Mouse (Mus musculus): ENCODE measurements around the gene Kri1. TPM values are rescaled to one million over a fixed set of nuclear protein-coding genes. Genes with fewer than 3 reads are reported as not detected.

The Kri1 gene
- 14.9 and 15.7 TPM in 2 replicates for polyA plus RNA-seq (2015; fragmentation: Nextera tagmentation; extraction: Ambion mirVana)

DNA sequence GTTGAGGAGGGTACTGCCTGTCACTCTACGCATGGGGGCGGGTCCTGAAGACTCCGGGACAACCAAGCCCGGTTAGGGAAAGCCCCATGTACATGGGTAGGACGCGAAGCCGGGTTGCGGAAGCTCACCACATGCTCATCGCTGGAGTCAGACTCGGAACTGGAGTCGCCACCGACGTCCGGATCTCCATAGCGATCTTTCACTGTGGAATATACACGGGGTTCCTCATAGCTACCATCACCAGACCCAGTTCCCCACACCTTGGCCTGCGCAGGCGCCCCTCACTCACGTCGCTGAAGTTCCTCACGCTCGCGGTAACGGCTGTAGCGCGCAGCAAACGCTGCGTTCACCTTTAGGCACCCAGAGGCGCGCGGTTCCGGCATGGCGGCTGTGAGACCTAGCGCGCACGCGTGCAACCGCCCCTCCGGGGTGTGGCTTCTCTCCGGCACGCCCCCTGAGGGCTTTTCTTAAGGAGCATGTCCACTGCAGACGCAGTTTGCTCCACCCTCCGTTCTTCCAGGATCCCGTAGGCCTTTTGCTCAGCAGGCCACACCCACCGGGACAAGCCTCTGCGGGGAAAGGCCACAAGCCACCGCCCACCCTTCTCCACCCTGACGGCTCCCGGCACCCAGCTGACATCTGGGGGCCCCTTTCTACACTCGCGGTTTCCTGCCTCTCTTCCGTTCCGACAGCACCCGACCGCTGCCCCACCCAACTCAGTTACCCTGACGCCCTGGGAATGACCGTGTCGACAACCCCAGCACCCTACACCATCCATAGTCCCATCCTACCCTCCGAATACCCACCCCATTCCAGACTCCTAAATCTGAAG, at the start of gene Kri1:
Gene Kri1, minus strand, starts transcription at position 399 of the 832 bp plus-strand sequence.
- ATAC-seq (ENCODE audit: low FRiP score, low read depth): peak; percentile 83
- no peaks in the 10 kb centered on the region for H3K27me3 ChIP-seq
- under 1% methylated on average over 56 of the region's 59 CpGs for WGBS
- peaks cover 38% of the 10 kb centered on the region for H3K4me1 ChIP-seq (replicated peaks)
- peak within 1 kb of the TSS; percentile 62 for H3K4me3 ChIP-seq
- peak within 1 kb of the TSS; percentile 79 for H3K4me2 ChIP-seq
- H3K36me3 ChIP-seq: peaks cover 16% of the 10 kb centered on the region
- peak within 1 kb of the TSS; percentile 60 for H3K9ac ChIP-seq
- H3K9me3 ChIP-seq: no peaks in the 10 kb centered on the region
- peak within 1 kb of the TSS; percentile 84 for H3K27ac ChIP-seq (replicated peaks)

DNA sequence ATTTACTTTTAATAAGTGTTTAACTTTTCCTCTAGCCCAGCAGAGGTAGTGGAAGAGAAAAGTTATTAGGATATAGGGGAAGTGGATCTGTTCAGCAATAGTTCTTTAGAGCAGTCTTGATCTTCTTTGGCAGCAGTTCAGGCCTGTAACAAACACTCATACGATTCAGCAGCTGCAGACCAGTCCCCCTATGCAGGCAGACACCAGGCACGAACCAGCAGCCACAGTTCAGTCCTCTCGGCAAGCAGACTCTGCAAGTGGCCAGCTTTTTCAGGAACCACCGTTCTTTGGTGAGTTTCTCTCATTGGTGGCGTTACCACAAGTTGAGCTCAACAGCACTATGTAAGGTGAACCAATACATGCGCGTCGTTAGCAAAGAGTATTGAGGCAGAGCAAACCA, 48.7 kb upstream of the Kri1 start:
- no peaks in the 10 kb centered on the region for H3K9me3 ChIP-seq
- H3K27ac ChIP-seq (replicated peaks): no peak overlapping the region
- WGBS: 84% methylated on average over 8 of the region's 8 CpGs
- peaks cover 8% of the 10 kb centered on the region for H3K4me1 ChIP-seq (replicated peaks)
- no peak overlapping the region for H3K4me3 ChIP-seq
- no peak for ATAC-seq (ENCODE audit: low FRiP score, low read depth)
- no peaks in the 10 kb centered on the region for H3K27me3 ChIP-seq
- no peaks in the 10 kb centered on the region for H3K36me3 ChIP-seq
- H3K4me2 ChIP-seq: no peak overlapping the region
- no peak overlapping the region for H3K9ac ChIP-seq

DNA sequence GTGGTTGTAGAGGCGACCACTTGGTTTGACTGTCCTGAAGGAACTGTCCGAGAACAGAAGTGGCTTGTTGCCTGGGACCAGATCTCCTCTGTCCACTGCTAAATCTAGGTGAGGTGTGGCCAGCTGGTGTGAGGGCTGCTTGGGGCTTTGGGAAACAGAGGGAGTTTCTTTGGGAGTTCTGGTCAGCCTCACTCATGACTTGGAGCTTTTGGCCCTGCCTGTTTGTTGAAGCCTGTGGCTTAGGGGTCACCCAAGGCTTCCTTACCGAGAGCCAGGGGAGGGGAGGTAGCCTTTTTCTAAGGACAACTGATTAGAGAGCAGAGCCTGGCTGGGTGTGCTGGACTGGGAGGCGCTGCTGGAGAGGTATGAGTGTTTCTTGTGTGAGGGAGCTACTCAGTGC, 47.6 kb upstream of the Kri1 start:
- no peak overlapping the region for H3K9ac ChIP-seq
- no peak overlapping the region for H3K27ac ChIP-seq (replicated peaks)
- no peaks in the 10 kb centered on the region for H3K36me3 ChIP-seq
- H3K4me3 ChIP-seq: no peak overlapping the region
- H3K27me3 ChIP-seq: no peaks in the 10 kb centered on the region
- H3K4me2 ChIP-seq: no peak overlapping the region
- ATAC-seq (ENCODE audit: low FRiP score, low read depth): no peak
- H3K4me1 ChIP-seq (replicated peaks): peaks cover 8% of the 10 kb centered on the region
- H3K9me3 ChIP-seq: no peaks in the 10 kb centered on the region
- WGBS: 80% methylated on average over 4 of the region's 4 CpGs

DNA sequence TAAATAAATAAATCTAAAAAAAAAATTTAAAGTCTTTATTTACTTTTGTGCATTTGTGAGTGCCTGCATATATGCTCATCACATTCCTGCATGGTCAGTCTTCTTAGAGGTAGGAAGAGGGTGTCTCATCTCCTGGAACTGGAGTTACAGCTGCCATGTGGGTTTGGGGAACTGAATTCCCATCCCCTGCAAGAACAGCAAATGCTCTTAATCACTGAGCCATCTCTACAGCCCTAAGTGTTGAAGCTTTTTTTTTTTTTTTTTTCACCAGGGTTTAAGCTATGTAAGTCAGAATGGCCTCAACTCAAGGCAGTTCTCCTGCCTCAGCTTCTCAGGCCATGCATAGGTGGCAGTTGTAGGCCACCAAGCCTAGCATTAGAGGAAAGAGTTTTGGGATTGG, 47.0 kb upstream of the Kri1 start:
- Histone ChIP-seq H3K27me3 (no peaks in the 10 kb centered on the region), H3K36me3 (no peaks in the 10 kb centered on the region), H3K9ac (no peak overlapping the region), H3K4me1 (replicated peaks) (peaks cover 8% of the 10 kb centered on the region), H3K9me3 (no peaks in the 10 kb centered on the region), H3K4me2 (no peak overlapping the region), H3K27ac (replicated peaks) (no peak overlapping the region), H3K4me3 (no peak overlapping the region)
- ATAC-seq (ENCODE audit: low FRiP score, low read depth): no peak

DNA sequence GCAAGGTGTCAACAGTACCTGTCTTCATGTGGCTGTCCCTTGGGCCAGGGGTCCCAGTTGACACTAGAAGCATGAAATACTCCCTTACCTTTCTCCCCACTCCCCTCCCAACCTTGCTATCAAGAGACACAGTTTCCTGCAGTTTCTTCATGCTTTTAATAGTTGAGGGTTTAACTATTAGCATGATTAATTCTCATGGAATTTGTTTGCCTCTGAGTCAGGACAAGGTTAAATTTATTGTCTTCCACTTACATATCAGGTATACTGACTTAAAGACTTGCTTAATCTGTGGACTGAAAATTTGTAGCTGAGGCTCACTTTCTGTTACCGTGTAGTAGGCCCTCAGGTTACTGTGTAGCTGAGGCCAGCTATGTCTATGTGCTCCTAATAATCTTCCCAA, 45.8 kb upstream of the Kri1 start:
- H3K27ac ChIP-seq (replicated peaks): no peak overlapping the region
- H3K9ac ChIP-seq: no peak overlapping the region
- peaks cover 8% of the 10 kb centered on the region for H3K4me1 ChIP-seq (replicated peaks)
- no peaks in the 10 kb centered on the region for H3K27me3 ChIP-seq
- no peak overlapping the region for H3K4me2 ChIP-seq
- no peak overlapping the region for H3K4me3 ChIP-seq
- WGBS: 86% methylated on average over 1 of the region's 1 CpGs
- no peak for ATAC-seq (ENCODE audit: low FRiP score, low read depth)
- H3K36me3 ChIP-seq: no peaks in the 10 kb centered on the region
- no peaks in the 10 kb centered on the region for H3K9me3 ChIP-seq

DNA sequence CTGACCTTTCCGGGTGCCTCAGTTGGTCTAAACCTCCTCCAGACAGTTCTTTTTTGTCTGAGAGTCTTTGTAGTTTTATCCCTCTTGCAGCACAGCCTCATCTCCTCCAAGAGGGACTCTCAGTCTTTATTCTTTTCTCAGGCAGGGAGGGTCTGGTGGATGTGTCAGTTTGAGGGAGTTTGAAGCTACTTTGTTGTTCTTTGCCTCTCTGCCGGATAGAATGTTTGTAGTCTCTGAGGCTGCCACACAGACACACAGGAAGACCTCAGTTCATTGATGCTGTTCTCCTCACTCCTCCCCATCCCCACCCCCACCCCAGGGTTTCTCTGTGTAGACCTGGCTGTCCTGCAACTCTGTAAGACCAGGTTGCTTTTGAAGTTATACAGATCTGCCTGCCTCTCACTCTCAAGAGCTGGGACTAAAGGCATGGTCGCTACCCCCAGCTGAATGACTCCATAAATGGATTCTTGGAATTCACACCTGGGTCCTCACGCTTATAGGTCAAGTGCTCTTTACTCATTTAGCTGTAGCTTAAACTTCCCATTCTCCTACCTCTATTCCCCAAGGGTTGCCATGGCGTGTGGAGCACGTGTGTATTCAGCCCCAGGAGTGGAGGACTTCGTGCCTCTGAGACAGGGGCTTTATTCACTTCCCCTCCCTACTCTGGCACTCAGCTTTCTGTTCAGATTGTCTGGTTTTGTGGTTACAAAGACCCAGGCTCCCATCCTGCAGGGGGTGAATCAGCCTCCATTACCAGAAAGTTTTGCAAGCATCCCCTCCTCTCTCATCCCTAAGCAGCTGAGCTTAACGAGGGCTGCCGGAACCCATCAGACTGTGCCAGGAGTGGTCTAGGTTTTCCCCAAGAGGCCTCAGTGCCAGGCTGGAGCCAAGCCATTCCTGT, 44.6 kb upstream of the Kri1 start:
- WGBS: 30% methylated on average over 9 of the region's 9 CpGs

DNA sequence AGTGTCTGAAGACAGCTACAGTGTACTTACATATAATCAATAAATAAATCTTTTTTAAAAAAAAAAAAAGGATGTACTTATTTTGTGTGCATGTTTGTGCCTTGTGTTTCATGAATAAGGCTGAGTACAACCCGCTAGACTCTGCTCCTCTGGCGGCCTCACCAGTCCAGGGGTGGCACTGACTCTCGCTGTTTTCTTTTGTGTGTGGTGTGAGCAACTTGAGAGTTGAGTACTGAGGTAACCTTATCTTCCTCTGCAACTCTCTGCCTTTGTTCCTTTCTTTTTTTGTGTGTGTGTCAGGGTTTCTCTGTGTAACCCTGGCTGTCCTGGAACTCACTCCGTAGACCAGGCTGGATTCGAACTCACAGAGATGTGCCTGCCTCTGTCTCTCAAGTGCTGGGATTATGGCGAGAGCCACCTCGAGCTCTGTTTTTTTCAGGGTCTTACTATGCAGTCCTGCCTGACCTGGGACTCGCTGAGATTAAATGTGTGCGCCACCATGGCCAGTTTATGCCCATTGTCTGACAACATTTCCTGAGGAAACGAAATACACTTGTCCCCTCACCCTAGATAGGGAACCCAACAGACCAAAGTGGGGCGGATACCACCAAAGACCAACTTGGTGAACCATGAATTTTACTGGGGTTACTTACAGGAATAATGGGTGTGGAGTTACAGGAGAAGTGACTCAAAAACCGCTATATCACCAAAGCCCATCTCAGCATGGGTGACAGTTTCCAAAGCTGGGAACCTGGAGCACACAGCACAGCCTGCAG, 43.8 kb upstream of the Kri1 start:
- 89% methylated on average over 12 of the region's 12 CpGs for WGBS
- ATAC-seq (ENCODE audit: low FRiP score, low read depth): no peak

More for the DNA sequence above, 44.6 kb upstream of the Kri1 start:
- H3K4me2 ChIP-seq: no peak overlapping the region
- H3K27me3 ChIP-seq: no peaks in the 10 kb centered on the region
- no peak overlapping the region for H3K27ac ChIP-seq (replicated peaks)
- H3K4me1 ChIP-seq (replicated peaks): peaks cover 8% of the 10 kb centered on the region
- ATAC-seq (ENCODE audit: low FRiP score, low read depth): peak; percentile 40; the same call in 1 of the 2 replicates
- no peaks in the 10 kb centered on the region for H3K36me3 ChIP-seq
- no peak overlapping the region for H3K4me3 ChIP-seq
- no peak overlapping the region for H3K9ac ChIP-seq
- no peaks in the 10 kb centered on the region for H3K9me3 ChIP-seq

DNA sequence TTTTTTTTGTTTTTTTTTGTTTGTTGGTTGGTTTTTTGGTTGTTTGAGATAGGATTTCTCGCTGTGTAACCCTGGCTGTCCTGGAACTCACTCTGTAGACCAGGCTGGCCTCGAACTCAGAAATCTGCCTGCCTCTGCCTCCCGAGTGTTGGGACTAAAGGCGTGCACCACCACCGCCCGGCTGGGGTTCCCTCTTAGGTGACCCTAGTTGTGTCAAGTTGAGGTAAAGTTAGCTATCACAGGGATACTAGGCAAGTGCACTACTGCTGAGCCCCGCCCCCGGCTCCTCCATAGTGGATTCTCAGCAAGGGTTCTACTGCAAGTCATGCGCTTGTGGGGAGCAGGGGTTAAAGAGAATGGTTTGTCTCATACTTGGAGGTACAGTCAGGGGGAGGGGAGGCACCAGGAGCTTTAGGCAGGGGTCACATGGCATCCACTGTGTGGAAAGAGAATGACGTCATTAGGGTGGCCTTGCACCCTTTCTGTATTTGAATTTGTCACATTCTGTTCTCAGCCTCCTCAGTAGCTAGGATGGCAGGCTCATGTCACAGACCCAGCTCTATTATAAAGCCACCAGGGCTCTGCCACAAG, 42.0 kb upstream of the Kri1 start:
- WGBS: 90% methylated on average over 10 of the region's 10 CpGs
- Histone ChIP-seq H3K27me3 (no peaks in the 10 kb centered on the region), H3K9me3 (no peaks in the 10 kb centered on the region), H3K9ac (no peak overlapping the region), H3K27ac (replicated peaks) (no peak overlapping the region), H3K4me2 (no peak overlapping the region), H3K36me3 (no peaks in the 10 kb centered on the region), H3K4me3 (no peak overlapping the region), H3K4me1 (replicated peaks) (peaks cover 8% of the 10 kb centered on the region)
- no peak for ATAC-seq (ENCODE audit: low FRiP score, low read depth)

More for the DNA sequence above, 43.8 kb upstream of the Kri1 start:
- Histone ChIP-seq H3K4me2 (no peak overlapping the region), H3K36me3 (no peaks in the 10 kb centered on the region), H3K9me3 (no peaks in the 10 kb centered on the region), H3K27ac (replicated peaks) (no peak overlapping the region), H3K4me1 (replicated peaks) (peaks cover 8% of the 10 kb centered on the region), H3K9ac (no peak overlapping the region), H3K4me3 (no peak overlapping the region), H3K27me3 (no peaks in the 10 kb centered on the region)

DNA sequence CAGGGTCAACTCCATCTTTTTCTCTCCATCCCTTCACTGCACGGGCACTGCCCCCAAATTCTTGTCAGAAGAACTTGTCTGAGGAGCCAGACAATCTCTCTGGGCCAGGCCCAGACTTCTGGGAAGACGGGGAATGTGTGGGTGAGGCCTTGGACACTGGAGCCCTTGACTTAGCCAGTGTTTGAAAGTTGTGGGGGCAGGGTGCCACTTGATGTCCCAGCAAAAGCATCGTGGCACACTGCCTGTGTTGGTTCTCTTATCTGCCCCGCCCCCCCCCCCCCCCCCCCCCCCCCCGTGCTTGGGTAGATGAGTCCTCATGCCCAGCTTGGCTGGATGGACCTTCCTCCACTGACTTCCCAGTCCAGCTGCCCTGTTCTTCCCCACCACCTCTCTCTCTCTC, 41.3 kb upstream of the Kri1 start:
- H3K9ac ChIP-seq: no peak overlapping the region
- no peaks in the 10 kb centered on the region for H3K27me3 ChIP-seq
- peaks cover 8% of the 10 kb centered on the region for H3K4me1 ChIP-seq (replicated peaks)
- 69% methylated on average over 3 of the region's 5 CpGs for WGBS
- no peak overlapping the region for H3K4me2 ChIP-seq
- no peaks in the 10 kb centered on the region for H3K9me3 ChIP-seq
- ATAC-seq (ENCODE audit: low FRiP score, low read depth): no peak
- H3K4me3 ChIP-seq: no peak overlapping the region
- H3K27ac ChIP-seq (replicated peaks): no peak overlapping the region
- no peaks in the 10 kb centered on the region for H3K36me3 ChIP-seq

DNA sequence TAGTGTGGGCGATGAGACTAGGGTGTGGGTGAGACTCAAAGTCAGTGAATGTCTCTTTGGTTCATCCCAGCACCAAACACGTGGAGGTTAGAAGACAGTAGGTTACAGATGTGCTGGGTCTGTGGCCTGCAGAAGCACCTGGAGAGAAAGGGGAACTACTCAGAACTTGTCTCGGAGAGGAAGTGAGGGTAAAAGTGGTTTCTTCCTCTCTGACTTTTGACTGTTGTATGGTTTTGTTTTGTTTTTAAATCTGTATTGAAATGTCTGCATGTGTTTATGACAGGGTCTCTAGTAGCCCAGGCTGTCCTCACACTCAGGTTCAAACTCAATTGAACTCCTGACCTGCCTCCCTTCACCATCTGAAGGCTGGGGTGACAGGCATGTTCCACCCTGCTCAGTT, 40.3 kb upstream of the Kri1 start:
- no peak for ATAC-seq (ENCODE audit: low FRiP score, low read depth)
- Histone ChIP-seq H3K9ac (no peak overlapping the region), H3K36me3 (no peaks in the 10 kb centered on the region), H3K27ac (replicated peaks) (no peak overlapping the region), H3K27me3 (no peaks in the 10 kb centered on the region), H3K4me2 (no peak overlapping the region), H3K9me3 (no peaks in the 10 kb centered on the region), H3K4me3 (no peak overlapping the region), H3K4me1 (replicated peaks) (peaks cover 11% of the 10 kb centered on the region)
- WGBS: 81% methylated on average over 3 of the region's 3 CpGs

DNA sequence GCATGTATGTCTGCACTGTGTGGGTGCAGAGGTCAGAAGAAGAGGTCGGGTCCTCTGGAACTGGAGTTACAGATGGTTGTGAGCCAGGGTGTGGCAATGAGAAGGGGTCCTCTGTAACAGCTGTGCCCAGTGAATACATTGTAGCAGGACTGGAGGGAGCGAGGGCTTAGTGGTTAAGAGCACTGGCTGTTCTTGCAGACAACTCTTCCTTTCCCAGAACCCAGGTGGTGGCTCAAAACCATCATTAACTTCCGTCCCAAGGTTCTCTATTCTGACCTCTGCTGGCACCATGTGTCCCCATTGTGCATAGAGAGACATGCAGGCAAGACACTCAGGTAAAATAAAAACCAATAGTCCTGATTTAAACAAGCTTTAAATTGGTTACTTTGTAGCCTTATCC, 39.8 kb upstream of the Kri1 start:
- Histone ChIP-seq H3K27me3 (no peaks in the 10 kb centered on the region), H3K9ac (no peak overlapping the region), H3K4me3 (no peak overlapping the region), H3K36me3 (no peaks in the 10 kb centered on the region), H3K9me3 (no peaks in the 10 kb centered on the region), H3K27ac (replicated peaks) (no peak overlapping the region), H3K4me2 (no peak overlapping the region), H3K4me1 (replicated peaks) (peaks cover 9% of the 10 kb centered on the region)
- WGBS: 69% methylated on average over 3 of the region's 3 CpGs
- ATAC-seq (ENCODE audit: low FRiP score, low read depth): no peak
